21 mouse cellular contexts compared by ENCODE assay signal in genomic region chr17:31353255-31353654, GRCm38 (mm10).
"Had no signal": no experiment of that assay in that cellular context is flagged by ENCODE, and none has a peak within 500 bp of the region (broad histone marks: within the 10 kb centered on the region; RNA-seq: fewer than 3 reads in every experiment).

No protein-coding gene starts in this region.

- H3K27ac ChIP-seq: heart, adult 2 months; heart, embryonic 13.5 days; heart, embryonic 15.5 days; hindbrain, embryonic 13.5 days; hindbrain, embryonic 15.5 days; hindbrain, postnatal 0 days; layer of hippocampus, adult 2 months; limb, embryonic 10.5 days; limb, embryonic 12.5 days had no signal

- DNase-seq: forebrain, postnatal 0 days; gastrocnemius, postnatal 14 days; gastrocnemius, postnatal 36 days; heart, adult 11 months; heart, adult 2 months; heart, postnatal 14 days; heart, postnatal 36 days; kidney, adult 18-20 months; kidney, adult 8-10 months; kidney, postnatal 10 days; kidney, postnatal 25 days; kidney, postnatal 4 days; liver had no signal

- H3K27me3 ChIP-seq: heart, embryonic 13.5 days; heart, embryonic 15.5 days; hindbrain, embryonic 13.5 days; hindbrain, embryonic 15.5 days; limb, embryonic 12.5 days had no signal

- H3K4me1 ChIP-seq: heart, embryonic 13.5 days had no signal

- H3K4me3 ChIP-seq: heart, adult 2 months; heart, embryonic 13.5 days; heart, embryonic 15.5 days; hindbrain, embryonic 13.5 days; hindbrain, embryonic 15.5 days; layer of hippocampus, adult 2 months; limb, embryonic 10.5 days; limb, embryonic 12.5 days had no signal

- H3K36me3 ChIP-seq: heart, embryonic 13.5 days; heart, embryonic 15.5 days; limb, embryonic 10.5 days; limb, embryonic 12.5 days had no signal
